Mouse (Mus musculus) forebrain, embryonic 11.5 days (tissue): ENCODE measurements at regions not wholly inside any gene's neighbourhood (a gene's known extent, or its start where the extent isn't known, plus 50 kb on each side); places are given as distances from the start of the nearest gene placed in this dataset.

Experiments
- ATAC-seq: fragments of 200-750 bp; cut with Nextera tagmentation; replicated peaks from 2 replicates; pipeline ENCODE4 v1.8.0; 2017; ENCODE audit warnings: moderate TSS enrichment; ENCODE audit not compliant: low FRiP score
- DNase-seq: peaks from one replicate; pipeline ENCODE4 v3.0.0-alpha.2; 2017; ENCODE audit warnings: low spot score
- H3K27ac ChIP-seq: fragments of 300-500 bp; sonication (generic); 2 replicates; pipeline ENCODE4 v1.5.1; 2014; ENCODE audit warnings: low read depth, low read length
- H3K27me3 ChIP-seq: fragments of 300-500 bp; sonication (generic); 2 replicates; pipeline ENCODE4 v1.6.1; 2014; ENCODE audit warnings: mild to moderate bottlenecking, low read length, mixed read lengths; ENCODE audit not compliant: control insufficient read depth, insufficient read depth
- H3K36me3 ChIP-seq: fragments of 300-500 bp; sonication (generic); 2 replicates; pipeline ENCODE4 v1.6.1; 2014; ENCODE audit warnings: mild to moderate bottlenecking, low read length, moderate library complexity, mixed read lengths; ENCODE audit not compliant: control insufficient read depth, insufficient read depth
- H3K4me1 ChIP-seq: fragments of 300-500 bp; sonication (generic); replicated peaks from 2 replicates; pipeline ENCODE4 v1.6.1; 2014; ENCODE audit warnings: low read length, mixed read lengths; ENCODE audit not compliant: control insufficient read depth, insufficient read depth
- H3K4me2 ChIP-seq: fragments of 300-500 bp; sonication (generic); 2 replicates; pipeline ENCODE4 v1.6.1; 2014; ENCODE audit warnings: low read depth, mild to moderate bottlenecking, low read length, moderate library complexity, mixed read lengths; ENCODE audit not compliant: severe bottlenecking
- H3K4me3 ChIP-seq: fragments of 300-500 bp; sonication (generic); 2 replicates; pipeline ENCODE4 v1.5.1; 2014; ENCODE audit warnings: low read depth, low read length
- H3K9ac ChIP-seq: fragments of 300-500 bp; sonication (generic); 2 replicates; pipeline ENCODE4 v1.6.1; 2014; ENCODE audit warnings: low read length
- H3K9me3 ChIP-seq: fragments of 300-500 bp; sonication (generic); 2 replicates; pipeline ENCODE4 v1.6.1; 2016; ENCODE audit warnings: low read length, mixed read lengths; ENCODE audit not compliant: control insufficient read depth
- WGBS: fragments of 180-500 bp; shearing (Covaris S2); extraction: QIAGEN DNeasy Blood & Tissue Kit; methylation state at CpG from one replicate; pipeline ENCODE4 v1.1.7; 2014; 5-methylcytosine and 5-hydroxymethylcytosine counted together

- Histone ChIP-seq H3K27ac (peak overlapping the region; percentile 97), H3K4me3 (no peak overlapping the region), H3K36me3 (no peaks in the 10 kb centered on the region), H3K9ac (peak overlapping the region; percentile 43), H3K27me3 (no peaks in the 10 kb centered on the region), H3K4me2 (peak overlapping the region; percentile 20; the same call in 1 of the 2 replicates), H3K4me1 (peaks cover 66% of the 10 kb centered on the region), H3K9me3 (no peaks in the 10 kb centered on the region)
- DNase-seq (peak; percentile 79), ATAC-seq (peak; percentile 40)
- WGBS = 30% methylated on average over 20 of the region's 20 CpGs
Observed at GRCm38 (mm10) chr12:112334106-112334855, 155.0 kb upstream of the A530016L24Rik start.

GRCm38 (mm10) chr12:112335641-112336040, 153.6 kb upstream of the A530016L24Rik start:
- Histone ChIP-seq H3K9ac (0 out of 2 replicates have a peak overlapping the region, but pooled peaks have one; percentile 16), H3K36me3 (no peaks in the 10 kb centered on the region), H3K4me2 (0 out of 2 replicates have a peak overlapping the region, but pooled peaks have one; percentile 5), H3K27me3 (no peaks in the 10 kb centered on the region), H3K4me3 (no peak overlapping the region), H3K27ac (peak overlapping the region; percentile 97), H3K9me3 (no peaks in the 10 kb centered on the region), H3K4me1 (peaks cover 53% of the 10 kb centered on the region)
- ATAC-seq (no peak), DNase-seq (no peak)
- 49% methylated on average over 7 of the region's 7 CpGs for WGBS

- 90% methylated on average over 9 of the region's 9 CpGs for WGBS
- DNase-seq (peak; percentile 49), ATAC-seq (no peak)
- H3K9me3 ChIP-seq = no peaks in the 10 kb centered on the region
- H3K4me1 ChIP-seq = peaks cover 47% of the 10 kb centered on the region
- H3K4me3 ChIP-seq = no peak overlapping the region
- H3K4me2 ChIP-seq = no peak overlapping the region
- H3K27ac ChIP-seq = 0 out of 2 replicates have a peak overlapping the region, but pooled peaks have one; percentile 21
- H3K36me3 ChIP-seq = no peaks in the 10 kb centered on the region
- no peaks in the 10 kb centered on the region for H3K27me3 ChIP-seq
- H3K9ac ChIP-seq = no peak overlapping the region
Observed at GRCm38 (mm10) chr12:112336691-112337295, 152.5 kb upstream of the A530016L24Rik start.

GRCm38 (mm10) chr12:112337443-112337842, 151.8 kb upstream of the A530016L24Rik start:
- peaks cover 47% of the 10 kb centered on the region for H3K4me1 ChIP-seq
- no peak overlapping the region for H3K9ac ChIP-seq
- no peaks in the 10 kb centered on the region for H3K9me3 ChIP-seq
- no peaks in the 10 kb centered on the region for H3K36me3 ChIP-seq
- no peak overlapping the region for H3K4me2 ChIP-seq
- peak; percentile 54 for DNase-seq
- no peak for ATAC-seq
- no peaks in the 10 kb centered on the region for H3K27me3 ChIP-seq
- 0 out of 2 replicates have a peak overlapping the region, but pooled peaks have one; percentile 21 for H3K27ac ChIP-seq
- WGBS = 55% methylated on average over 11 of the region's 11 CpGs
- H3K4me3 ChIP-seq = no peak overlapping the region

- ATAC-seq (no peak), DNase-seq (no peak)
- H3K27me3 ChIP-seq = no peaks in the 10 kb centered on the region
- peaks cover 33% of the 10 kb centered on the region for H3K4me1 ChIP-seq
- no peak overlapping the region for H3K4me3 ChIP-seq
- H3K4me2 ChIP-seq = no peak overlapping the region
- no peaks in the 10 kb centered on the region for H3K9me3 ChIP-seq
- 90% methylated on average over 15 of the region's 15 CpGs for WGBS
- no peak overlapping the region for H3K27ac ChIP-seq
- no peaks in the 10 kb centered on the region for H3K36me3 ChIP-seq
- no peak overlapping the region for H3K9ac ChIP-seq
Observed at GRCm38 (mm10) chr12:112338976-112339375, 150.3 kb upstream of the A530016L24Rik start.

- Histone ChIP-seq H3K27me3 (no peaks in the 10 kb centered on the region), H3K4me1 (peaks cover 28% of the 10 kb centered on the region), H3K36me3 (no peaks in the 10 kb centered on the region), H3K9ac (no peak overlapping the region), H3K4me3 (no peak overlapping the region), H3K4me2 (no peak overlapping the region), H3K9me3 (no peaks in the 10 kb centered on the region), H3K27ac (no peak overlapping the region)
- no peak for DNase-seq
- ATAC-seq = no peak
- 79% methylated on average over 11 of the region's 11 CpGs for WGBS
Observed at GRCm38 (mm10) chr12:112339481-112340179, 149.6 kb upstream of the A530016L24Rik start.

- WGBS = 81% methylated on average over 5 of the region's 5 CpGs
- Histone ChIP-seq H3K9ac (no peak overlapping the region), H3K27ac (no peak overlapping the region), H3K4me2 (no peak overlapping the region), H3K9me3 (no peaks in the 10 kb centered on the region), H3K27me3 (no peaks in the 10 kb centered on the region), H3K4me1 (peaks cover 23% of the 10 kb centered on the region), H3K4me3 (no peak overlapping the region), H3K36me3 (no peaks in the 10 kb centered on the region)
- no peak for ATAC-seq
- no peak for DNase-seq
Observed at GRCm38 (mm10) chr12:112340248-112340647, 149.0 kb upstream of the A530016L24Rik start.

GRCm38 (mm10) chr12:112341726-112342469, 147.3 kb upstream of the A530016L24Rik start:
- no peak overlapping the region for H3K27ac ChIP-seq
- no peak for ATAC-seq
- H3K36me3 ChIP-seq = no peaks in the 10 kb centered on the region
- peaks cover 8% of the 10 kb centered on the region for H3K4me1 ChIP-seq
- H3K4me3 ChIP-seq = no peak overlapping the region
- no peak overlapping the region for H3K4me2 ChIP-seq
- 91% methylated on average over 8 of the region's 8 CpGs for WGBS
- no peaks in the 10 kb centered on the region for H3K27me3 ChIP-seq
- DNase-seq = no peak
- no peak overlapping the region for H3K9ac ChIP-seq
- no peaks in the 10 kb centered on the region for H3K9me3 ChIP-seq
